Mouse (Mus musculus): ENCODE data around the gene Cyp17a1. TPM values are rescaled to one million over a fixed set of nuclear protein-coding genes. Genes with fewer than 3 reads are reported as not detected.

The Cyp17a1 gene
- polyA plus RNA-seq, 1 experiment from 2014 or later = not detected

GRCm38 (mm10) chr19:46620016-46620808 is 52.8 kb downstream of the Cyp17a1 start:
- 88% methylated on average over 14 of the region's 14 CpGs for WGBS
- peaks cover 5% of the 10 kb centered on the region for H3K36me3 ChIP-seq (replicated peaks)
- H3K4me1 ChIP-seq = peaks cover 58% of the 10 kb centered on the region
- no peak overlapping the region for H3K4me2 ChIP-seq
- no peak overlapping the region for H3K4me3 ChIP-seq (replicated peaks)
- no peak overlapping the region for H3K27ac ChIP-seq
- H3K27me3 ChIP-seq = no peaks in the 10 kb centered on the region
- H3K9ac ChIP-seq = no peak overlapping the region
- H3K9me3 ChIP-seq = 0 out of 2 replicates have a peak, but pooled peaks cover 1% of the 10 kb centered on the region
- ATAC-seq (ENCODE audit: low FRiP score) = no peak

GRCm38 (mm10) chr19:46619518-46619917 is 53.5 kb downstream of the Cyp17a1 start:
- no peak for ATAC-seq (ENCODE audit: low FRiP score)
- 0 out of 2 replicates have a peak, but pooled peaks cover 4% of the 10 kb centered on the region for H3K36me3 ChIP-seq (replicated peaks)
- peaks cover 56% of the 10 kb centered on the region for H3K4me1 ChIP-seq
- H3K9me3 ChIP-seq = no peaks in the 10 kb centered on the region
- no peaks in the 10 kb centered on the region for H3K27me3 ChIP-seq
- H3K27ac ChIP-seq = no peak overlapping the region
- H3K4me3 ChIP-seq (replicated peaks) = no peak overlapping the region
- H3K9ac ChIP-seq = no peak overlapping the region
- no peak overlapping the region for H3K4me2 ChIP-seq
- WGBS = 94% methylated on average over 6 of the region's 6 CpGs

GRCm38 (mm10) chr19:46619001-46619400 is 54.0 kb downstream of the Cyp17a1 start:
- 0 out of 2 replicates have a peak overlapping the region, but pooled peaks have one; percentile 38 for H3K27ac ChIP-seq
- H3K9ac ChIP-seq = no peak overlapping the region
- no peak overlapping the region for H3K4me2 ChIP-seq
- H3K27me3 ChIP-seq = no peaks in the 10 kb centered on the region
- H3K4me1 ChIP-seq = peaks cover 51% of the 10 kb centered on the region
- H3K4me3 ChIP-seq (replicated peaks) = no peak overlapping the region
- WGBS = 87% methylated on average over 19 of the region's 19 CpGs
- ATAC-seq (ENCODE audit: low FRiP score) = no peak
- 0 out of 2 replicates have a peak, but pooled peaks cover 9% of the 10 kb centered on the region for H3K36me3 ChIP-seq (replicated peaks)
- H3K9me3 ChIP-seq = no peaks in the 10 kb centered on the region

GRCm38 (mm10) chr19:46618322-46618721 is 54.6 kb downstream of the Cyp17a1 start:
- H3K27me3 ChIP-seq = no peaks in the 10 kb centered on the region
- peaks cover 44% of the 10 kb centered on the region for H3K4me1 ChIP-seq
- ATAC-seq (ENCODE audit: low FRiP score) = no peak
- no peak overlapping the region; the same call in 1 of the 2 replicates for H3K9ac ChIP-seq
- H3K9me3 ChIP-seq = no peaks in the 10 kb centered on the region
- peak overlapping the region; percentile 38; the same call in 1 of the 2 replicates for H3K27ac ChIP-seq
- H3K4me2 ChIP-seq = no peak overlapping the region
- H3K4me3 ChIP-seq (replicated peaks) = no peak overlapping the region
- peaks cover 15% of the 10 kb centered on the region; the same call in 1 of the 2 replicates for H3K36me3 ChIP-seq (replicated peaks)
- 44% methylated on average over 9 of the region's 9 CpGs for WGBS

GRCm38 (mm10) chr19:46617361-46617760 is 55.6 kb downstream of the Cyp17a1 start:
- H3K36me3 ChIP-seq (replicated peaks) = peaks cover 23% of the 10 kb centered on the region; the same call in 1 of the 2 replicates
- no peak for ATAC-seq (ENCODE audit: low FRiP score)
- WGBS = 94% methylated on average over 8 of the region's 8 CpGs
- no peak overlapping the region for H3K9ac ChIP-seq
- no peaks in the 10 kb centered on the region for H3K27me3 ChIP-seq
- no peak overlapping the region for H3K27ac ChIP-seq
- H3K9me3 ChIP-seq = no peaks in the 10 kb centered on the region
- no peak overlapping the region for H3K4me2 ChIP-seq
- H3K4me1 ChIP-seq = peaks cover 35% of the 10 kb centered on the region
- no peak overlapping the region for H3K4me3 ChIP-seq (replicated peaks)

Other genes starting within 250 kb of the Cyp17a1 start
- gene Trim8, start 171.5 kb downstream of the Cyp17a1 start, polyA plus RNA-seq (2016; fragmentation: Nextera tagmentation; extraction: Ambion mirVana) = 33.9 and 35.1 TPM in 2 replicates
- 216 and 224 TPM in 2 replicates for gene Arl3, start 100.0 kb downstream of the Cyp17a1 start, polyA plus RNA-seq (2016; fragmentation: Nextera tagmentation; extraction: Ambion mirVana)
- gene Sfxn2, start 99.8 kb downstream of the Cyp17a1 start, polyA plus RNA-seq (2016; fragmentation: Nextera tagmentation; extraction: Ambion mirVana) = 12.2 and 14.6 TPM in 2 replicates
- gene Wbp1l, start 74.1 kb downstream of the Cyp17a1 start, polyA plus RNA-seq (2016; fragmentation: Nextera tagmentation; extraction: Ambion mirVana) = 43.2 and 44.5 TPM in 2 replicates
- gene Borcs7, start 16.7 kb upstream of the Cyp17a1 start, polyA plus RNA-seq (2016; fragmentation: Nextera tagmentation; extraction: Ambion mirVana) = 14.6 and 14.8 TPM in 2 replicates
- gene As3mt, start 34.3 kb upstream of the Cyp17a1 start, polyA plus RNA-seq (2016; fragmentation: Nextera tagmentation; extraction: Ambion mirVana) = 17.7 and 20.8 TPM in 2 replicates
- 3.6 and 3.9 TPM in 2 replicates for gene Cnnm2, start 88.4 kb upstream of the Cyp17a1 start, polyA plus RNA-seq (2016; fragmentation: Nextera tagmentation; extraction: Ambion mirVana)